Mouse (Mus musculus) kidney, postnatal 0 days (tissue): ENCODE data around the gene Bcl2l14. TPM values are rescaled to one million over a fixed set of nuclear protein-coding genes. Genes with fewer than 3 reads are reported as not detected.

Experiments used
- ATAC-seq: fragments of 200-750 bp; cut with Nextera tagmentation; replicated peaks from 2 replicates; pipeline ENCODE4 v1.8.0; 2017; ENCODE audit warnings: low read depth, moderate number of reproducible peaks, moderate TSS enrichment, moderate library complexity; ENCODE audit not compliant: low FRiP score
- DNase-seq: peaks from one replicate; pipeline ENCODE4 v3.0.0-alpha.2; 2016; ENCODE audit warnings: low spot score
- H3K27ac ChIP-seq: fragments of 300-500 bp; sonication (generic); 2 replicates; pipeline ENCODE4 v1.5.1; 2014; ENCODE audit warnings: mild to moderate bottlenecking
- H3K27me3 ChIP-seq: fragments of 300-500 bp; sonication (generic); 2 replicates; pipeline ENCODE4 v1.6.1; 2014; ENCODE audit warnings: low read length, mixed read lengths; ENCODE audit not compliant: insufficient read depth
- H3K36me3 ChIP-seq: fragments of 300-500 bp; sonication (generic); 2 replicates; pipeline ENCODE4 v1.6.1; 2014; ENCODE audit warnings: low read length, mixed read lengths; ENCODE audit not compliant: insufficient read depth
- H3K4me1 ChIP-seq: fragments of 300-500 bp; sonication (generic); replicated peaks from 2 replicates; pipeline ENCODE4 v1.6.1; 2014; ENCODE audit warnings: antibody characterized with exemption, low read length, mixed read lengths; ENCODE audit not compliant: insufficient read depth
- H3K4me2 ChIP-seq: fragments of 300-500 bp; sonication (generic); 2 replicates; pipeline ENCODE4 v1.6.1; 2014; ENCODE audit warnings: mild to moderate bottlenecking, low read length, moderate library complexity, mixed read lengths
- H3K4me3 ChIP-seq: fragments of 300-500 bp; sonication (generic); replicated peaks from 2 replicates; pipeline ENCODE4 v1.5.1; 2014; ENCODE audit warnings: low read depth, low read length
- H3K9ac ChIP-seq: fragments of 300-500 bp; sonication (generic); 2 replicates; pipeline ENCODE4 v1.6.1; 2014; ENCODE audit warnings: low read depth, low read length
- H3K9me3 ChIP-seq: fragments of 300-500 bp; sonication (generic); replicated peaks from 2 replicates; pipeline ENCODE4 v1.6.1; 2016; ENCODE audit warnings: low read length, inconsistent platforms, mixed read lengths
- CTCF ChIP-seq: IDR thresholded peaks from 2 replicates; pipeline ENCODE4 v1.5.1; 2016; ENCODE audit warnings: antibody characterized with exemption, low read depth, mild to moderate bottlenecking, moderate library complexity
- WGBS: fragments of 180-500 bp; shearing (Covaris S2); extraction: QIAGEN DNeasy Blood & Tissue Kit; methylation state at CpG from one replicate; pipeline ENCODE4 v1.1.7; 2014; 5-methylcytosine and 5-hydroxymethylcytosine counted together
- polyA plus RNA-seq: library from polyadenylated mRNA; unstranded; fragments of >200 nt; fragmentation: Nextera tagmentation; extraction: Ambion mirVana; gene quantifications from 2 replicates; pipeline ENCODE4 v1.2.1, GENCODE M21; 2015

Bcl2l14 gene
- polyA plus RNA-seq, 1 experiment from 2014 or later, result 10.2 TPM

DNA sequence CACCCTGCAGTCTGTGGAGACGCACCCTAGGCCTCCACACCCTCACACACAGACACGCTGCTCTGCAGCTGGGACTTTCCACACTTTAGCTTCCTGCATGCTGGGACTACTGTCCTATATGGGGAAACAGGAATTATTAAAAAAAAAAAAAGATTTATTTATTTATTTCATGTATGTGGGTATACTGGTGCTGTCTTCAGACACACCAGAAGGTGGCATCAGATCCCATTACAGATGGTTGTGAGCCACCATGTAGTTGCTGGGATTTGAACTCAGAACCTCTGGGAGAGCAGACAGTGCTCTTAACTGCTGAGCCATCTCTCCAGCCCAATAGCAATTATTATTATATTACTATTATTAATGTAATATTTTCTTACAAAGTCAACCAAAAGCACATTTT is 73.2 kb downstream of the Bcl2l14 start:
- Histone ChIP-seq H3K9me3 (no peaks in the 10 kb centered on the region), H3K9ac (no peak overlapping the region), H3K4me1 (no peaks in the 10 kb centered on the region), H3K36me3 (peaks cover 23% of the 10 kb centered on the region), H3K4me3 (no peak overlapping the region), H3K27me3 (no peaks in the 10 kb centered on the region), H3K27ac (no peak overlapping the region), H3K4me2 (no peak overlapping the region)
- no peak for DNase-seq
- peak; percentile 23; the same call in 1 of the 2 replicates for TF ChIP-seq CTCF
- 84% methylated on average over 2 of the region's 2 CpGs for WGBS
- no peak for ATAC-seq

DNA sequence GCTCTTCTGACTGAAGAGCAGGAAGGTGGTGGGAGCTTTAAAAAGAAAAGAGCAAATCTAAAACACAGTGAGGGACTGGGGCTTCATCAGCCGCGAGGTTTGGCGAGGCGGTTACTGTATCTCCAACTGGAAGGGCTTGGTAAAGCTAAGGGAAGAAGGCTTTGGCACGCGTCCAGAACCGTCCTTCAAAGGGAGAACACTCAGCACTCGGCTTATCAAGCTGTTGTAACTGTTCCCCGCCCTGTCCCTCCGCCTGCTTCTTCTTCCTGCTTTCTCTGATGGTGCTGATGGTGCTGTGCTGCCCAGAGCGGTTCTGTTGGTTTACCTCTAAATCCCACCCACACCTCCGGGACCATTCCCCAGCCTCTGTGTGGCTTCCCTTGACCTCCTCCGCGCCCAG is 74.7 kb downstream of the Bcl2l14 start:
- H3K27me3 ChIP-seq, result no peaks in the 10 kb centered on the region
- H3K4me2 ChIP-seq, result no peak overlapping the region
- H3K4me1 ChIP-seq, result no peaks in the 10 kb centered on the region
- no peak for TF ChIP-seq CTCF
- no peak overlapping the region for H3K4me3 ChIP-seq
- no peak overlapping the region for H3K9ac ChIP-seq
- H3K27ac ChIP-seq, result no peak overlapping the region
- 75% methylated on average over 14 of the region's 14 CpGs for WGBS
- H3K36me3 ChIP-seq, result peaks cover 16% of the 10 kb centered on the region
- ATAC-seq (no peak), DNase-seq (peak; percentile 28)
- no peaks in the 10 kb centered on the region for H3K9me3 ChIP-seq

DNA sequence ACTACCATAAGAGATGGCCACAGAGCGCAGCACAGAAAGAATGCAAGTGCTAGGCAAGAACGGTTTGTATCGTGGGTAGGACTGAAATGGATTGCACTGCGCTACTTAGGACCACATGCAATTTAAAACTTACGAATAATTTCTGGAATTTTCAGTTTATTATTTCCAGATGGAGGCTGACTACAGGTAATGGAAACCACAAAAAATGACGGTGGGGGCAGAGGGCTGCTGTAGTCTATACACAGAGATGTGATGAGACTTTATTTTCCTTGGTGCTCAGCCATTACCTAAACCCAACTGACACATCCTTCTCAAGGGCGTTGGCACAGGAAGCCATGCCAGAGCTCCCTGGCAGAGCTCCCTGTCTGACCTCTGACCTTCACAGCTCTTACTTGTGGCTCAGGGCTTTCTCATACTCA is 77.0 kb downstream of the Bcl2l14 start:
- ATAC-seq (no peak), DNase-seq (no peak)
- Histone ChIP-seq H3K9ac (no peak overlapping the region), H3K36me3 (peaks cover 24% of the 10 kb centered on the region), H3K4me2 (no peak overlapping the region), H3K4me3 (no peak overlapping the region), H3K27me3 (no peaks in the 10 kb centered on the region), H3K27ac (no peak overlapping the region), H3K9me3 (no peaks in the 10 kb centered on the region), H3K4me1 (no peaks in the 10 kb centered on the region)
- no peak for TF ChIP-seq CTCF
- WGBS, result 76% methylated on average over 7 of the region's 7 CpGs

DNA sequence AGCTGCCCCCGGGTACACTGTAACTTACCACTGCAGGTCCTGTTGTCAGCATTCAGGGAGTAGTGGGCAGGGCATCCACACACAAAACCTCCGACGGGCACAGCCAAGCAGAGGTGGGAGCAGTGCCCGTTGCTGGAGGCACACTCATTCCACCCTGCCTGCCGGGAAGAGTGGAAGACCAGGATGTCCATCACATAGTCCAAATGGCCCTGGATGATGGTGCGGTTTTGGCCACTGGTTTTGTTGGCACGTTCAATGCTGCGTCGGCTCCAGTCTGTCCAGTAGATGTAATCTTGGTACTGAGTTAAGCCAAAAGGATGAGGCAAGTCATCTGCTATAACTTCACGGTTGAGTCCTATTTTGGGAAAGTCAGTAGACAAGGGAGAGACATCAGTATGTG is 83.4 kb downstream of the Bcl2l14 start:
- H3K9ac ChIP-seq, result no peak overlapping the region
- no peak overlapping the region for H3K4me3 ChIP-seq
- no peak overlapping the region for H3K4me2 ChIP-seq
- no peak for TF ChIP-seq CTCF
- ATAC-seq (no peak), DNase-seq (no peak)
- no peaks in the 10 kb centered on the region for H3K4me1 ChIP-seq
- H3K27ac ChIP-seq, result no peak overlapping the region
- peaks cover 32% of the 10 kb centered on the region for H3K36me3 ChIP-seq
- WGBS, result 90% methylated on average over 10 of the region's 10 CpGs
- no peaks in the 10 kb centered on the region for H3K27me3 ChIP-seq
- no peaks in the 10 kb centered on the region for H3K9me3 ChIP-seq

GRCm38 (mm10) chr6:134486318-134486717 is 90.2 kb downstream of the Bcl2l14 start:
- peaks cover 23% of the 10 kb centered on the region for H3K36me3 ChIP-seq
- ATAC-seq (no peak), DNase-seq (no peak)
- H3K27ac ChIP-seq, result no peak overlapping the region
- H3K4me2 ChIP-seq, result no peak overlapping the region
- H3K4me1 ChIP-seq, result no peaks in the 10 kb centered on the region
- no peaks in the 10 kb centered on the region for H3K9me3 ChIP-seq
- 94% methylated on average over 9 of the region's 9 CpGs for WGBS
- no peak for TF ChIP-seq CTCF
- H3K4me3 ChIP-seq, result no peak overlapping the region
- no peaks in the 10 kb centered on the region for H3K27me3 ChIP-seq
- H3K9ac ChIP-seq, result no peak overlapping the region

Other genes with a start within 250 kb of the Bcl2l14 start
- gene Lrp6, start 170.6 kb downstream of the Bcl2l14 start, polyA plus RNA-seq, result 32.4 and 35.3 TPM in 2 replicates
- 13.3 and 13.5 TPM in 2 replicates for gene Mansc1, start 236.2 kb downstream of the Bcl2l14 start, polyA plus RNA-seq
- 20.0 and 20.1 TPM in 2 replicates for gene Borcs5, start 243.2 kb downstream of the Bcl2l14 start, polyA plus RNA-seq